Mouse (Mus musculus): ENCODE data around the gene Gdi1. TPM values are rescaled to one million over a fixed set of nuclear protein-coding genes. Genes with fewer than 3 reads are reported as not detected.

Gdi1 gene
- 100 to 1,000 TPM; 615 to 618 TPM for total RNA-seq (2021)
- long read RNA-seq, transcript Gdi1-201 (11 exons, 2,666 nt): major isoform, 681 of 835 reads
- long read RNA-seq, transcript Gdi1-205 (4 exons, 633 nt): minor isoform, 6 of 835 reads
- long read RNA-seq, transcript Gdi1-208 (9 exons, 3,696 nt): minor isoform, 7 of 835 reads
- long read RNA-seq, partial matches to known transcripts: 46 of 835 reads
- long read RNA-seq, other reads (novel, unspliced or antisense): 93 of 835 reads

GRCm38 (mm10) chrX:74304867-74305700 is at the start of gene Gdi1:
Gene Gdi1 (plus strand): TSS chrX:74304998.
- DNase-seq (ENCODE audit: low spot score in 2 of 2): peak; percentile 67 to 77

DNA sequence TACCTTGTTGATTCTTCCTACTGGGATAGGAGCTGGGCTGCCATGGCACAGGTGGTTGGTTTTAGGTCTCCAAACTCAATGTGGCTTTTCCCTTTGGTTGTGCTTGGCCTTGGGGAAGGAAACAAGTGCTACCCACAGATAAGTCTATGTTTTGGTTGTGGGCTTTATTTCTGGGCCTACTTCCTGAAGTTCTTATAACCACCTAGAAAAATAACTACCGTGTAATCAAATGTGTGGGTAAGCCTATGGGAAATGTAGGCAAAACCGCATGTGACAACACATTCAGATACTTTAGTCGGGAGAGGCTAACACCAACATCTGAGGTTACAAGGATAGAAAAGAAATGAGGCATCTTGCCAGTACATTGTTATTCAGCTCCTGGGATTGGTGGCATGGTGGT is 47.1 kb upstream of the Gdi1 start:
- no peak for DNase-seq (ENCODE audit: low spot score in 2 of 2)

DNA sequence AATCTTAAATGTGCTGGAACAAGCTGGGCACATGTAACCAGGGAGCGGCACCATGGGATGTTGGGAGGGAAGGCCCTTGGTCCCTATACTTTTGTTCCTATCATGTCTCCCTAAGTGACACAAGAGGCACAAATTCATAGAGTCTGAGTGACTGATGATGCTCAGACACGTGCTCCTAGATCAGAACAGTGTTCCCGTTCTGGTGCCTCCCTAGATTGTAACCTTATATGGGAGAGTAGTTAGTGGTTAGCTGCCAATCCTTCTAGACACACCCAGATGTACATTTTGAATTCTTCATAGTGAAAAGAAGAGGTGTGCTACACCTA is 35.1 kb upstream of the Gdi1 start:
- DNase-seq (ENCODE audit: low spot score in 2 of 2): no peak

DNA sequence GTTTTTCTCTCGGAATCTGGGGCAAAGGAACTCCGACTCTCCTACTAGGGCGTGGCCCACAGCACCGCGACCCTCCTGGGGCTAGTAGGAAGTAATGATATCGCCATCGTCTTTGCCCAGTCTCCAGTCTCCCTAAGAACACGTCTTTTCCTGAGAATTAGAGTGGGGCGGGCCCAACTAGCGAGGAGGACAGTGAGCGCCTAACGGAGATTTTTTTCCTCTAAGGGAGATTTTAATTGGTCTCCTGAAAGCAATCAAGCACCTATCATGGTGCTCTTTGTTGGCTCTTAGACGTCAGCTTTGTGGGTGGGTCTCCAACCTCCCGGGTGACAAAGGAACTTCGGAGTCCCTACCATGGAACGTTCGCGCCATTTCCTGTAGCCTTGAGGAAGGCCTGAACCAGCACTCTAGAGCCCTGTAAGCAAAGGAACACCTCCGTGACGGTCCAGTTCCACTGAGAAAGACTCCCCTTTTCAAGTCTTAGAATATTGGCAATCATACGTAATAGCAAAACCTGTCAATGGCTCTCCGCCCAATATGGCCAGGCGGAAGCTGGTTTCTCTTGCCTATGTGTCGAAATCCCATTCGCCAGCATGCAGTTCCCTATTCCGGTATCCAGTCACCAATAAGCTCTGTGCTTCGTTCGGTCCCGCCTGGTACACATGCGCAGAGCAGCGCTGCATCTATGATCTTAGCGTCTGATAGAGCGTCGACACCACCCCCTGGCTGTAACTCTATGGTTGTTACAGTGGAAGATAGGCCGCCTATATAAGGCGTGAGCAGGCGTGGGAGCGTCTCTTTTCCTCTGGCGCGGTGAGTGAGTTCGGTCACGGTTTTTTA is 34.5 kb upstream of the Gdi1 start, which contains the start of gene Rpl10:
Rpl10 (plus strand) TSS at position 751 of the 840 bp plus-strand sequence.
- DNase-seq (ENCODE audit: low spot score in 2 of 2): peak; percentile 87 to 94

- peak in 1 of 2 experiments; percentile 28 for DNase-seq (ENCODE audit: low spot score in 2 of 2)
These were observed 33.8 kb upstream of the Gdi1 start for GRCm38 (mm10) chrX:74270902-74271551.

DNA sequence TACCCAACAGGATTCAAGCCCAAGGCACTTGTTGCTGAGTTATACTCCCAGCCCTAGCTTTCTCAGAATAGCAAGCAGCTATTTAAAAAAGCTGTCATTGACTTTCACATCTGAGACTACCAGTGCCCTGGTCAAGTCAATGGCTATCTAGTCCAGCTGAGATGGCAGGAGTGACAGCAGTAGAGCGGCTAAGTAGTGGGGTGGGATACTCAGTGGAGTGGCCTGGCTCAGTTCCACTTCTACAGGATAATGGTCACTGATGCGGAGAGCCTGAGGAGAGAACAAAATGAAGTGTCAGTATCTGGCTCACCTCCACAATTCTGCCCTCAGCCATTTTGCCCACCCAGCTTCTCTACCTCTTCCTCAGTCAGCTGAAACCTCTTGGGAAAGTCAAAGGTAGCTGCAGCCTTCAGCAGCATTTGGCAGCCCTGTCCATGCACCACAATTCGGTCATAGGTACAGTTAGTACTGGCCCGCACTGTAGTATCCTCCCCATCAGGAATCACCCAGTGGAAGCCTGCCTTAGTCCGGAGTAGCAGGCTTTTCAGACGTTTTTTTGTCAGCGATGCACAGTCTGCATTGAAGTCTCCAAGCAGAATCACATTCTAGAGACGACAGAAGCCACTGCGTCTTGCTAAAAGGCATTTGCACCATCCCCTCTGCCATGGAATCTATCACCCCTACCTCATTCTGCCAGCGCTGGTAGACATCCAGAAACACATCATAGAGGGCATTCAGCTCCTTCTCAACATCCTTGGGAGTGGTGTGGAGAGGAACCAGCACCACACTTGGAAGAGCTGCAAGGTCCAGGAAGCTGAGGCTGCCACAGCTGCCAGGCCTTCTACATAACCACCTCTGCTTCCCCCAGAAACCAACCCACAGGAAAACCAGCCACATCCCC is 31.1 kb upstream of the Gdi1 start:
- no peak for DNase-seq (ENCODE audit: low spot score in 2 of 2)

- no peak for DNase-seq (ENCODE audit: low spot score in 2 of 2)
These were observed 26.9 kb upstream of the Gdi1 start for GRCm38 (mm10) chrX:74277916-74278315.

DNA sequence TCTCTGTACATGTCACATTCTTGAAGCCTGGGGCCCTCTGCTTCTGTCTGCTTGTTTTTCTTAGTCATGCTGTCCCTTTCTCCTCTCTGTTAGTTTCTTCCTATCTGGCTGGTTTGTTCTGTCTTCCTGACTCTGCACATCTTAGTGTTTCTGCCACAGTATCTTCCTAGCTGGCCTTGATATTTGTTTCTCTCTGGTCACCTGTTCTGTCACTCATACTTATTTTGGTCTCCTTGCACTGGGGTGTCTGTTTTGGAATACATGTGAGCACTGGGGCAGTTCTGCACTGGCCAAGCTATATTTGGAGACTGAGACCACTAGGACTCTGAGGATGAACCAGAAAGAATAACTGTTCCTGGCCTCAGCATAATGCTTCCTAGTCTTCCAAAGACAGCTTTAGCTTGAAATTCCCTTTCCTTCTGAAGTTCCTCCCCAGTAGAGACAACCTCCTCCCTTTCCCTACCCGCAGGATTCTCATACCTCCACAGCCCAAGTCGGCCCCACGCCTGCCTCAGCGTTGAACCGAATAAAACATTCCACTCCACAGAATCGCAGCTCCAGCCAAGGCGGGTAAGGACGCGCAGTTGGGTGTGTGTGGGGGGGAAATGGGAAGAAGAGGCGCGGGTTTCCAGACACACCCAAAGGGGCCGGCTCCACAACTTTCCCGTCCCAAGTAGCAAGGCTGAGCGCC is 23.6 kb upstream of the Gdi1 start:
- no peak for DNase-seq (ENCODE audit: low spot score in 2 of 2)

DNA sequence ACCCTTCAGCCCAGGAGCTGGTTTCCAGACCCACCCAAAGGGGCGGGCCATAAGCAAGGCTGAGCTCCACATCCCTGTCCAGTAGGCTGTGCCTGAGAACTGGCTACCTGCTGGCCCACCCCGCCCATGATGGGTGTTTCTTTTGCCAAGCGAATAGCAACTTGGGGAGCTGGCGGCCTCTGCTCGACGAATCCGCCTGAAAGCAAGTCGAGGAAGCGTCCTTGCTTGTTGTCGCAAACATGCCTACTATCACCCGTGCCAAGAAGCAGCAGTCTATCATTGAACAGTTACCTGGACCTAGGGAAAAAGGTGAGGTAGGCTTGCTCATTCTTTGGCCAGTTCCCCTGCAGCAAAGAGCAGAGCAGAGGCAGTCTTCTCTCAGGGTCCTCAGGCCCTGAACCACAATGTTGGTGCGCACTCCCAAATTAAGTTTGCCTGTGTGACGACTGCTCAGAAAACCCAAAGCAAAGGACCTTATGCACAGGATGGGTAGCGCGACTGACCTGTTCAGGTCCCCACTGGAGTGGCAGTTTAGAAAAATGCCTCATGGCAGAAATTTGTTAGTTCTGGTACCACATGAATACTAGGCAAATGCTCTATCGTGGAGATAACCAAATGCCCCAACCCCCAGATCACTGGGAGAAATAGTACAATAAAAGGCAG is 22.9 kb upstream of the Gdi1 start, which contains the start of the genes Taz and Dnase1l1:
Taz (plus strand) TSS at position 181 of the 663 bp plus-strand sequence.
Dnase1l1 (minus strand) TSS at position 606 of the 663 bp plus-strand sequence.
- DNase-seq (ENCODE audit: low spot score in 2 of 2): peak; percentile 14 to 28

GRCm38 (mm10) chrX:74282395-74283091 is 22.3 kb upstream of the Gdi1 start:
- peak; percentile 77 to 92 for DNase-seq (ENCODE audit: low spot score in 2 of 2)

GRCm38 (mm10) chrX:74283092-74283437 is 21.7 kb upstream of the Gdi1 start:
- no peak for DNase-seq (ENCODE audit: low spot score in 2 of 2)

- no peak for DNase-seq (ENCODE audit: low spot score in 2 of 2)
These were observed 11.4 kb upstream of the Gdi1 start for GRCm38 (mm10) chrX:74293431-74293830.

- DNase-seq (ENCODE audit: low spot score in 2 of 2): peak; percentile 90 to 96
These were observed 8.0 kb upstream of the Gdi1 start, which contains the start of gene Atp6ap1 for GRCm38 (mm10) chrX:74296538-74297448. Gene Atp6ap1 (plus strand): TSS chrX:74297097.

- no peak for DNase-seq (ENCODE audit: low spot score in 2 of 2)
These were observed 6.5 kb upstream of the Gdi1 start for GRCm38 (mm10) chrX:74298348-74298747.

- DNase-seq (ENCODE audit: low spot score in 2 of 2): no peak
These were observed 5.1 kb upstream of the Gdi1 start for GRCm38 (mm10) chrX:74299721-74300120.

GRCm38 (mm10) chrX:74312540-74313464 is 8.0 kb downstream of the Gdi1 start, which contains the start of gene Fam50a:
Gene Fam50a (plus strand): TSS chrX:74313033.
- peak; percentile 79 to 91 for DNase-seq (ENCODE audit: low spot score in 2 of 2)
